Mouse (Mus musculus) adrenal gland, postnatal 36 days (tissue): ENCODE data around the gene Fam193b. TPM values are rescaled to one million over a fixed set of nuclear protein-coding genes. Genes with fewer than 3 reads are reported as not detected.
"Not testable (repeated sequence)": the region's sequence is repeated elsewhere in the genome, so short reads cannot be mapped to it uniquely, and the experiment has no call there.

ENCODE experiments used
- DNase-seq, 2 experiments: peaks; one replicate each; pipeline ENCODE4 v3.0.0; 2021; ENCODE audit warnings: mixed read lengths in 1 of 2
- long read RNA-seq, 2 experiments: library from polyadenylated mRNA; stranded (forward); transcript quantifications; one replicate each; pipeline ENCODE4 v2.0.0; 2021; ENCODE audit warnings: borderline sequencing depth in 2 of 2
- total RNA-seq, 2 experiments: library from RNA; stranded (reverse); gene quantifications; 2 replicates each; pipeline ENCODE4 v1.2.3; 2021

The Fam193b gene
- 10 to 100 TPM; 32.3 to 40.4 TPM for total RNA-seq
- long read RNA-seq, experiment 1, full-length matches to known transcripts = 2 of 27 reads
- long read RNA-seq, experiment 1, partial matches to known transcripts = 11 of 27 reads
- long read RNA-seq, experiment 1, other reads (novel, unspliced or antisense) = 14 of 27 reads
- long read RNA-seq, experiment 2, full-length matches to known transcripts = 3 of 15 reads
- long read RNA-seq, experiment 2, partial matches to known transcripts = 2 of 15 reads
- long read RNA-seq, experiment 2, other reads (novel, unspliced or antisense) = 10 of 15 reads

DNA sequence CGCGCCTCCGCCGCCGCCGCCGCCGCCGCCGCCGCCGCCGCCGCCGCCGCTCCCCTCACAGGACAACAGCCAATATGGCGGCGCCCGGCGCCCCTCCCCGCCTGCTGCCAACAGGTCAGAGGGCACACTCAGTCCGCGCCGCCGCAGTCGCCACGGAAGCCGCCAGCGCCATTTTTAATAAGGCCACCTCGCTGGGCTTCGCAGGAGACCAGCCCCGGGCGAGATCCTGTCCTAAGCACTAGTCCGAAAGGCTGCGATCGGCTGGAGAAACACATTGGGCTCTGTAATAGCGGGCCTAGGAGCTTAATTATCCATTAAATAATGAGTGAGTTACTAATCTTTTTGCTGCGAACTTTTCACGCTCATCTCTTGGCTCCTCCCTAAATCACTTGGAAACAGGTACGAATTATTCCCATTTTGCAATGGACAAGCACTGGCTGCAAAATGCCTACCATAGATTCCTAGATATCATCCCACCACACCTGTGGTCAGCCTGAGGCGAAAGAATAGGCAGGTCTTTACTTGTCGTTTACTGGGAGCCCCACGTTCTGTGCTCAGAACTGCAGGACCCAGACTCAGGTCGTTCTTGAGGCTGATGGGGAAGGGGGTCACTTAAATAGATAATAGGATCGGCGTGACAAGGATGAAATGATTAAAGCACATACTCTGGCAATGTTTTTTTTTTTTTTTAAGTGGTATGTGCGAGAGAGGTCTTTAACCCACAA is at the start of gene Fam193b:
Fam193b (minus strand) TSS at position 94 of the 725 bp plus-strand sequence.
- DNase-seq = peak; percentile 97 to 98

DNA sequence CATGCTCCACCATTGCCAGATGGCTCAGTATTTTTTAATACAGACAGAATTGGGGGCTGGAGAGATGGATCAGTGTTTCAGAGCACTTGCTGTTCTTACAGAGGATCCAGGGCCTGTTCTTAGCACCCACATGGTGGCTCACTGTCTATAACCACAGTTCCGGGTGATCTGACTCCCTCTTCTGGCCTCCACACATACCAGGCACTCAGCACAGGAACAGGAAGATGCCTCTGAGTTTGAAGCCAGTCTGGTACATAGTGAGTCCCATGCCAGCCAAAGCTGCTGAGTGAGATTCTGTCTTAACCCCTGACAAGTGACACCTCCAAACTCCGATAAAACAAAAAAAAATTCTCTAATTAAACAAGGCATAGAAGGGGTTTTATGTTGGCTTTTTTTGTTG is 49.4 kb upstream of the Fam193b start:
- DNase-seq = no peak

DNA sequence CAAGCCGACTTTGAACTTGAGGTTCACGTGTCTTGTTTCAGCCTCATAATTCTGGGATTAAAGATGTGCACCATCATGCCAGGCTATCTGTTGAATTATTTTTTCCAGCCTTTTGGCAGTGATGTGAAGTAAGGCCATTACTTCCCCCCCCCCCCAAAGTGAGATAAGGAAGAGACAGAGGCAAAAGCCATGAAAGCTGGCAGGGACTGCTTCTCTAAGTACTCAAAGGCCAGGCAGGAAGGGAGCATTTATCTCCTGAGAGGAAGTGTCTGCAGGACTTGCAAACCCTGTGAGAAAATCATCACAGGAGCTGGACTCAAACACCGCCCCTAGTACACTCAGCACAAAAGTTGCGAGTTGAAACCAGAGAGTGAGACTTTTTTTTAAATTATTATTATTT is 48.4 kb upstream of the Fam193b start:
- no peak for DNase-seq

DNA sequence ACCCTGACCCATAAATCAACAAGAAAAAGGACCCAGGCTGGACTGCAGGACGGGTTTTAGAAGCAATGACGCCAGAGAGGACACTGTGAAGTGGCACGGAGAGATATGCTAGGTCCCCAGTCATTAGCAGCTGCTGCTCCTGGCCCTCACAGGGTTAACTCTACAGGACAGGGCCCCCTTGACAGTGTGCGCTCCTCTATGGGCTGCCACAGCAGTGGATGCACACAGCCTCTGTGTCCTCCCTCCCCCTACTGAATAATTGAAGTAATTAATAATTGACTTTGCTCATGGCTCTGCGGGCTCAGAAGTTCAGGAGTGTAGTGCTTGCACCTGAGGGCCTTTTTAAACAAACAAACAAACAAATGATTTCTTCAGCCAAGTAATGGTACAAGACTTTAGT is 42.6 kb upstream of the Fam193b start:
- DNase-seq = no peak

DNA sequence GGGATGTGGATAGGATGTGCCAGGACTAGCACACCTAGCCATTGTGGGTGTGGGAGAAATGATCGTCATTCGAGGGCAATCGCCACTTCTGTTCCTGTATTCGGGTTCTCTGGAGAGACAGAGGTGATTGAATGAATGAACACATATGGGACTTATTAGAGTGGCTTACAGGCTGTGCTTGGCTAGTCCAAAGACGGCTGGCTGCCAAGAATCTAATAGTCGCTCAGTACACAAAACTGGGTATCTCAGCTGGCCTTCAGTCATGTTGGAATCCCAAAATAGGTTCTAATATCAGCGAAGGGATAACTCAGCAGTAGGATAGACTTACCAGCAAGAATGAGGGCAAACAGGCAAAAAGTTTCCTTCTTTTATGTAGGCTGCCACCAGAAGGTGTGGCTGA is 41.1 kb upstream of the Fam193b start:
- no peak for DNase-seq

DNA sequence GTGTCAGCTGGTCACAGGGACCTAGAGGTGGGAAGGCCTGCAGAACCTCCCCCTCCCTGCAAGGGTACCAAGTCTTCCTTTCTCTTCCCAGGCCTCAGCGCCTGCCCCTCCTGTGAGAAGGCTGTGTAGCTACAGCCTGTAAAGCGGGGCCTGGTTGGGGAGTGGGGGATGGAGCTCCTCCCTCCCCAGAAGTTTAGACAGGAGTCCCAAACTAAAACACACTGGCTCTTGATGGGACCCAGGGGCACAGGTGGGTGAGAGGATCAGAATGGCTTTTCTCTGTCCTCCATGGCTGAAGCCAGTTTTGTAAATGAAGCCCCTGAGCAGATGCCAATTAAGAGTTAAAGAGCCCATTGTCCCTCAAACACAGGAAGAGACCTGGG is 36.7 kb upstream of the Fam193b start:
- no peak for DNase-seq

DNA sequence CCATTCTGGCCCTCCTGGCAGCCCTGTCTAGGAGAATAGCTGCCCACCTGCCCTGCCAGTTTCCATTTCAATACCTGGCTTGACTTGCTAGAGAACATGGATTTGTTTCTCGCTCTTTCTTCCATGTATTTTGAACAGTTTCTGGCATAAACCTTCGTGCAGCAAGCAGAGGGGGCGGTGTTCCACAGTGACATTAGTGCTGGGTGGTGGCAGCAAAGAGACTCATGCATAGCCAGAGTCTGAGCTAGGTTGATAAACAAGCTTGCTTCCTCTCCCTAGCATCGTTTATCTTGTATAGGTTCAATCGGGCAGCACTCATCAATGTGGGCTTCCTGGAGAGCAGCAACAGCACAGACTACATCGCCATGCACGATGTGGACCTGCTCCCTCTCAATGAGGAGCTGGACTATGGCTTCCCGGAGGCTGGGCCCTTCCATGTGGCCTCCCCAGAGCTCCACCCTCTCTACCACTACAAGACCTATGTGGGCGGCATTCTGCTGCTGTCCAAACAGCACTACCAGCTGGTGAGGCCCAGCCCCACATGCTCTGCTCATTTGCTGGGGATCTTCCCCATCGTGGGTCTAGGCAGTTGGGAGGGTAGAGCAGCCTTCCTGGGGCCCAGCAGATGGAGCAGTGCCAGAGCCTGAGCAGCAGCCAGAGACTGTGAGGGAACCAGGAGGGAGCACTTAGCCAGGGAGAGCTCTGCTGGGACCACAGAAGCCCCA is 36.1 kb upstream of the Fam193b start:
- DNase-seq = no peak

DNA sequence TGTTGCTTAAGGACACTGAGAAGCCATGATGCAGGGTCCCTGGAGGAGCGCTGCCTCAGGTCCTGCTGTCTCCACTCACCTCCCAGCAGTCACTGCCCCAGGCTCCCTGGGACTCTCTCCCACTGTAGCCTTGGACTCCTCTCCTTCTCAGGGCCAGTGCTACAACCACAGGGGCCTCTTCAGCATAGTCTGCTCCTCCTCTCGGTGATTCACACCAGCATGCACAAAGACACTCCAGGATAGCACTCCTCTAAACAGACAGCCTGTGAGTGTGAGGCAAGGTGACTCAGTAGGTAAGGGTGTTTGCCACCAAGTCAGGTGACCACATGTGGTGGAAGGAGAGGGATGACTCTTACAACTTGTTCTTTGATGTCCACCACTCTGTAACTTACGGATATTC is 33.7 kb upstream of the Fam193b start:
- peak; percentile 17 to 49 for DNase-seq

DNA sequence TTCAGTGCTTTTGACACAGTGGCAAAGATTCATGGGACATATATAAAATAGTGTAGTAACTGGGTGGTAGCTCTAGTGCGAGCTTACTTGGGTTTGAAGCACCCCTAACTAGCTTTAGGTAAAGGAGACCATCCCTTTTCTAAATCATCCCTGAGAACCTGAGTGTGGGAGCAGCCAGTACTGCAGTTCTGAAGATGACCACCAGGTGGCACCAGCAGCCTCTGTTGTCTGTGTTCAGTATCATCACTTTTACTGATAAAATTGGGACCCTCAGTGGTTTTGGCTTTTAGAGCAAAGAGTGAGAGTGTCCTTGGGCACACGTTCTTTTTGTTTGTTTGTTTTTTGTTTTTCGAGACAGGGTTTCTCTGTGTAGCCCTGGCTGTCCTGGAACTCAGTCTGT is 30.7 kb upstream of the Fam193b start:
- peak; percentile 81 to 89 for DNase-seq

DNA sequence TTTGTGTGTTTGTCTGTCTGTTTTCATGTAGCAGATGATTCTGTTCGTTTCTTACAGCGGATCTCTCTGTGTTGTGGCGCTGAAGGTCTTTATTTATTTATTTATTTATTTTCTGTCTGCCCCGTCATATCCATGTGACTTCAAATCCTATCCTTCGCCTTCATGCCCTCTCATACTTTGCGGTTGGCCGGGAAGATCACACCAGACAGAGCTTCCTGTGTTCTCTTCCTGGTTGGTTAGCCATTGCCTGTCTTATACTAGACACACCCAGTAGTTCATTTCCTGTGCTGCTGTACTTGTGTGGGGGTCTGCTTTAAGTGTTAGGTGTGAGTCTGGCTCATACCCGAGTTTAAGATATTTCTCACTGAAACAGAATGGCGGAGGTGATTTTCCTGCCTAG is 29.7 kb upstream of the Fam193b start:
- no peak for DNase-seq

DNA sequence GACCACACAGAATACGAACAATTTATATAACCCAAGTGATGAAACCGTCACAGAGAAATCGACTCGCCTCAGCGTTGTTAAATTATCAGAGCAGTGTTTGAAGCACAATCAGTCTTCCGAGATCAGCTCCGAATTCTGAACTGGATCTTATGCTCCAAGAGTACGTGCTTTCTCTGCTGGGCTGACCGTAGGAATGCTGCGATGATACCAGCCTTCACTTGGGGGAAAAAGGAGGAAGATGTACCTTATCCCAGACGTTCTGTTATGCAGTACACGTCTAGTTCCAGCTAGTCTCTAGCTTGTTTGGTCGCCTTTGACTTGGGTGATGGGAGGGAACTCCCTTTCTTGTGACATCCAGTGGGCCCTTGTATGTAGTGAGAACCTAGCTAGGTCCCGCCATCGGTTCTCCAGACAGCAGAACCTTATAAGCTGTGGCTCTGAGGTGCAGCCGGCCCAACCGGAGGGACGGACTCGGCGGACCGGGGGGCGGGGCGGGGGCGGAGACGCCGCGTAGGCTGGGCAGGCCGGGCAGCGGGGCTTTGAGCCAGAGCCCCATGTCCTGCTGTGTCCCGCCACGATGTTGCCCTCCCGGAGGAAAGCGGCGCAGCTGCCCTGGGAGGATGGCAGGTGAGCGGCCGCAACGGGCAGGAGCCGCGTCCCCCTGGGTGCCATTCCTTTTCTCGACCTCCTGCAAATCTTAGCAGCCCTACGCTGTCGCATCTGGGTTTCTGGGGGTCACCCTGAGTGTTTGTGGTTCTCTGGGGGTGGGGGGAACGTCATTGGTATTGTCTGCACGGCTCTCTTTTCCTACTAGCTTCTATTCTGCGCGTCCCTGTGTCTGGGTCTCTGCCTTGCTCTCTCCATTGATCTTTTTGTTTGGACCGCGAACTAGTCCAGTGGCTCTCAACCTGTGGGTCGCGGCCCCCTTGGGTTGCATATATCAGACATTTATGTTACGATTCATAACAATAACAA is 28.9 kb upstream of the Fam193b start, which contains the start of gene B4galt7:
B4galt7 (plus strand) TSS at position 331 of the 975 bp plus-strand sequence.
- peak; percentile 91 to 93 for DNase-seq

DNA sequence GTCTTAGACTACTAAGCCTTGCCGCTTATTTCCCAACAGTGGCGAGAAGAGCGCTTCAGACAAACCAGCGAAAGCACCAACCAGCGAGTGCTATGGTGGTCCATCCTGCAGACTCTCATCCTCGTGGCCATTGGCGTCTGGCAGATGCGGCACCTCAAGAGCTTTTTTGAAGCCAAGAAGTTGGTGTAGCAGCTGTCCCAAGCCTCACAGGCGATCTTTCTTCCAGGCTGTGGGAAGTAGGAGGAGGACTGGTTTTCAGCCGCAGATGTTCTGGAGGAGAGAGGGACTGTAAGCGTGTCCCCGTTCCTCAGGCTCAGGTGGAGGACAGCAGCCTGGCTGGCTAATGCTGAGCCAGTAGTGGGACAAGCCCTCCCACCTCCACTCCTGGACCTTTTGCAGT is 25.9 kb upstream of the Fam193b start:
- DNase-seq = no peak

DNA sequence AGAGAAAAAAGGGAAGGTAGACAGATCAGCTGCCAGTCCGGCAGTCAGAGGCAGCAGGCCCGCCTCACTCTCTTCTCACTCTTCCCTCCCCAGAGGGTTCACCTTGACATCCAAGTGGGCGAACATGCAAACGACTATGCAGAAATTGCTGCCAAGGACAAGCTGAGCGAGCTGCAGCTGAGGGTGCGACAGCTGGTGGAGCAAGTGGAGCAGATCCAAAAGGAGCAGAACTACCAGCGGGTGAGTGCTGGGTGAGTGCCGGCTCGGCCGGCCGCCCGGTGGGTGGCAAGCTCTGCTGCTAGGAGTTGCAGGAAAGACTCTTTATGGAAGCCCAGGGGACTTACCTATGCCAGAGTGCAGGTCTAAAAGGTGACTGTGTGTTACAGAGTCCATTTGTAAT is 24.5 kb upstream of the Fam193b start:
- DNase-seq = peak; percentile 59 to 63

DNA sequence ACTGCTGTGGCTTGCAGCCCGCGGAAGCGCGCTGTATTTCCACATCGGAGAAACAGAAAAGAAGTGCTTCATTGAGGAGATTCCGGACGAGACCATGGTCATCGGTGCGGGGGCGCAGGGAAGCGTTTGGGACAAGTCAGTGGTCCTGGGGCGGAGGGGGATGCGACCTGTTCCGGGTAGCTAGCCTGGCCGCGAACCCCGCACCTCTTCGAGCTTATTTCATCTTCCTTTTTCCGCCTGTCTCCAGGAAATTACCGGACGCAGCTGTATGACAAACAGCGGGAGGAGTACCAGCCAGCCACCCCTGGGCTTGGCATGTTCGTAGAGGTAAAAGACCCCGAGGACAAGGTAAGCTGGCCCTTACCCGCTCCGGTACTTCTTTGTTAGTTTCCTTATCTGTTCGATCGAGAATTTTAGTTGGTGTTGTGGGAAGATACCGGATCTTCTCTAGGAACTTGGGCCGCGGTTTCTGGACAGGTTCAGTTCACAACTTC is 22.4 kb upstream of the Fam193b start:
- no peak for DNase-seq

DNA sequence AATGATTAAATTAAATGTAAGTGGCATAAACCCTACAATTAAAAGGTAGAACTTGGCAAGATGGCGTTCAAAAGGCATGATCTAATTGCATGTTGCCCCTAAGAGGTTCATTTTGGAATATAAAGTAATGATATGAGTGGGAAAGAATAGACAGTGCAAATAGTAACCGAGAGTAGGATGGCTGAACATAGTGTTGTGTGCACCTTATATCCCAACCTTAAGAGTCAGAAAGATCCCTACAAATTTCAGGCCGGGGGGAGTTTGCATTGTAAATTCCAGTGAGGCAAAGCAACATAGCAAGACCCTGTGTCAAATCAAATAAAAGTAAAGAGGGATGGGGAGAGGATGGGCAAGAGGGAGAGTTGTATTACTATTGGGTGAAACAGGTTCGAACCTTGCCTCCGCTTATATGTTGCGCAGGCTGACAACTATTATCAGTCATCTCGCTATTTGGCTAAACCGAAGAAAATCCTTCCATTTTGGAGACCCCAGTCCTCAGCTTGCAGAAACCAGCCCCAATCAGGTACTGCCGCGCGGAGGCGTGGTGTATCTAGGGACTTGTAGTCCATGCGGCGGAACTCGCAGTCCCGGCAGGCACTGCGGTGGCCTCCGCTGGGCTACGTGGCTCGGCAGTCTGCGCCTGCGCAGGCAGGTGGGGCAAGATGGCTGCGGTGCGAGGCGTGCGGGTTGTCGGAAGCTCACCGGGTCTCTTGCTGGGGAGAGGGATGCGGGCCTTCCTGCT is 21.8 kb upstream of the Fam193b start:
- peak; percentile 98 to 99 for DNase-seq

DNA sequence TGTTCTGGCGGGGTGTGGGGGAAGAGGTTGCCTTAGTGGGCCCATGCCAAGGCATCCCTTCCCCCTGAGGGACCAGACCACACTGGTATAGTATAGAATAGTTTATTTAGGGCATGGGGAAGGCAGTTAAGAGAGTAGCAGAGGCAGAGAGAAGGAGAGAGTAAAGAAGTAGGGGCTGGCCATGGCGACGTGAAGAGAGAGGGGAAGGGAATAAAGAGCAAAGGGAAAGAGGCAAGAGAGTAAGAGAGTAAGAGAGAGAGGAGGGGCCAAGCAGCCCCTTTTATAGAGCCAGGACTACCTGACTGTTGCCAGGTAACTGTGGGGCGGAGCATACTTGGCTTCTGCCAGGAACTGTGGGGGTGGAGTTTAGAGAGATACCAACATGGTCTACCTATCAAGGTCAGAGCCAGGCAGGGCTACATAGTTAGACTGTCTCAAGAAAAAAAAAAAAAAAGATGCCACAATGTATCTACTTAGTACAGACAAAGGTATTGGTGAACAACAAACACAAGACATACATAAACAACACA is 21.1 kb upstream of the Fam193b start:
- DNase-seq = no peak

DNA sequence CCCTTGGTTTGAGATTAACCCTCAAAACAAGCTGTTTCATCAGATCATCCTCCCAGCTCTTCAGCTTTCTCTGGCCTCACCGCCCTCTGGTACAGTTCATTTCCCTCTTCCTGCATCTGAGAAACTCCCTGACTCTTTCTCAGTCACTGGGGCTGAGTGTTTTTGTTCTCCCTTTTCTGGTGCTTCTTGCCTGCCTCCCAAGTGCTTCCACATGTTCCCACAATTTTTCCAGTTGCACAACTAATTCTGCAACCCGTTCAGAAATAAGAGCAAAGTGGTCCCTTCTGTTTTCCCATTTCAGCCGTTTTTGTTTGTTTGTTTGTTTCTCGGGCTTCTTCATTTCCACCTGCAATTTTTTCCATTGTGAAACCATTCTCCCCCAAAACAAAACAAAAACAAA is 7.2 kb upstream of the Fam193b start:
- DNase-seq = no peak

DNA sequence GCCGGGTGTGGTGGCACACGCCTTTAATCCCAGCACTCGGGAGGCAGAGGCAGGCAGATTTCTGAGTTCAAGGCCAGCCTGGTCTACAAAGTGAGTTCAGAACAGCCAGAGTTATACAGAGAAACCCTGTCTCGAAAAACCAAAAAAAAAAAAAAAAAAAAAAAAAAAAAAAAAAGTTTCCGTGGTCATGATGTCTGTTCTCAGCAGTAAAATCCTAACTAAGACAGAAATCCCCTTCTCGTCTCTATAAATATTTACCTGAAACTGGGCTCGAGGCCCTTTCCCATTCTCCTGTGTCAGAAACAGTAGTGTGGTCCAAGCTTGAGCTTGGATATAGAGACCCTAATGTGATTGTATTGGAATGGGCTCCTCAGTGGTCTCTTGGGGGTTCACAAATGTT is 6.0 kb upstream of the Fam193b start:
- DNase-seq = not testable (repeated sequence)

DNA sequence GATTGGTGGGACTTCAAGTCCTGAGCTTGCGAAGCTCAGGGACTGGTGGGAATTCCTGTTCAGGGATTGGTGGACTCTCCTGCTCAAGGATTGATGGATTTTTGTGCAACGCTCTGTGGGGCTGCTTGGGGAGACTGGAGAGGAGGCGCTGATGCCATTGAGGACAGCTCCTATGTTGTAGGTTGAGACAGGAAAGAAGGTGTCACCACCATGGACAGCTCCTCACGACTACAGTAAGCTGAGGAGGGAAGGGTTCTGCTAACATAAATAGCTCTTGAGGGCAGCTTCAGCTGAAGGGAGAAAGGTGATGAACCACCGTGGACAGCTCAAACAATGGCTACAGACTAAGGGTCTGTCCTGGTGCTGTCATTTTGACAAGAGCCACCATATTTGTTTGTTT is 5.0 kb upstream of the Fam193b start:
- DNase-seq = no peak

DNA sequence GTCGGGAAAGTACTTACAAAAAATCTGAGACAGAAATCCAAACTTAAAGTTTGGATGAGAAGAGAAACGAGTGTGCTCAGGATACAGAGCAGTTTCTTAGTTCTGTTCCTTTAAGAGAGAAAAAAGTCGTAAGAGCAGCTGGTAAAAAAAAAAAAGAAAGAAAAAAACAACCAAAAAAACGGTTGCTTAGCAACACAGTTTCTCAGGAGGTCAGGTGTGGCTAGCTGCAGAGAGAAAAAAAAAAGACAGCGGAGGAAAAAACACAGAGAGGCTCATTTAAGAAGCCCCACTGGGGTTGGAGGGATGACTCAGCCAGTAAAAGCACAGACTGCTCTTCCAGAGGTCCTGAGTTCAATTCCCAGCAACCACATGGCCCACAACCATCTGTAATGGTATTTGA is 3.4 kb upstream of the Fam193b start:
- no peak for DNase-seq

DNA sequence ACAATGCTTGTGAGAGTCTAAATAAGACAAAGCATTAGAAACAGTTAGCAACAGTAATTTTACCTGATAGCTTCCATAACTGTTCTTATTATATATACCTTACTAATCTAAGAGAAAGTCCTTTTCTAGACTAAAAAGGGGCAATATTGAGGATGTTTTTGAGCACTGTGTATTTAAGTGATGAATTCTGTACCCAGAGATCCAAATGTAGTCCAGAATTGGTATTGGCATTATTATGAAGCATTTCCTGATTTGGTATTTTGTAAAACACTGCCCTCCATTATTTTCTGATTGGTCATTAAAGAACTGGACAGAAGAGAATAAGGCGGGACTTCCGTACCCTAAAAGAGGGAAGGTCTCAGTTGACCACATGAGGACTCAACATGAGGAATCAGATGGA is 2.5 kb upstream of the Fam193b start, which contains the start of gene Tmed9:
Tmed9 (plus strand) TSS at position 301 of the 400 bp plus-strand sequence.
- DNase-seq = no peak
